Mouse (Mus musculus) adrenal gland, postnatal 14 days (tissue): ENCODE data around the gene Runx1. TPM values are rescaled to one million over a fixed set of nuclear protein-coding genes. Genes with fewer than 3 reads are reported as not detected.

Experiments used
- DNase-seq: peaks from one replicate; pipeline ENCODE4 v3.0.0; 2021; ENCODE audit warnings: mixed read lengths
- total RNA-seq: library from RNA; stranded (reverse); gene quantifications from 2 replicates; pipeline ENCODE4 v1.2.3, GENCODE M21; 2021

The Runx1 gene
- total RNA-seq, 1 experiment from 2014 or later: 4.7 TPM

GRCm38 (mm10) chr16:92697737-92698611 is 128.0 kb downstream of the Runx1 start:
- peak; percentile 56 for DNase-seq

GRCm38 (mm10) chr16:92697227-92697736 is 128.7 kb downstream of the Runx1 start:
- DNase-seq: peak; percentile 92

GRCm38 (mm10) chr16:92696411-92697015 is 129.4 kb downstream of the Runx1 start:
- DNase-seq: peak; percentile 59

- DNase-seq: no peak
Observed at GRCm38 (mm10) chr16:92695981-92696380, 130.0 kb downstream of the Runx1 start.

- peak; percentile 32 for DNase-seq
Observed at GRCm38 (mm10) chr16:92695200-92695921, 130.6 kb downstream of the Runx1 start.

GRCm38 (mm10) chr16:92694496-92695106 is 131.3 kb downstream of the Runx1 start:
- no peak for DNase-seq

GRCm38 (mm10) chr16:92690759-92691158 is 135.2 kb downstream of the Runx1 start:
- DNase-seq: no peak

- no peak for DNase-seq
Observed at GRCm38 (mm10) chr16:92688941-92689340, 137.0 kb downstream of the Runx1 start.

GRCm38 (mm10) chr16:92686978-92687377 is 139.0 kb downstream of the Runx1 start:
- no peak for DNase-seq

- DNase-seq: no peak
Observed at GRCm38 (mm10) chr16:92685766-92686315, 140.1 kb downstream of the Runx1 start.

- no peak for DNase-seq
Observed at GRCm38 (mm10) chr16:92684423-92685211, 141.3 kb downstream of the Runx1 start.

GRCm38 (mm10) chr16:92676630-92677029 is 149.3 kb downstream of the Runx1 start:
- no peak for DNase-seq

- no peak for DNase-seq
Observed at GRCm38 (mm10) chr16:92675677-92676076, 150.3 kb downstream of the Runx1 start.

- DNase-seq: no peak
Observed at GRCm38 (mm10) chr16:92674916-92675450, 151.0 kb downstream of the Runx1 start.

GRCm38 (mm10) chr16:92674121-92674816 is 151.7 kb downstream of the Runx1 start:
- DNase-seq: no peak

- no peak for DNase-seq
Observed at GRCm38 (mm10) chr16:92668807-92669206, 157.1 kb downstream of the Runx1 start.

- DNase-seq: no peak
Observed at GRCm38 (mm10) chr16:92661757-92662156, 164.2 kb downstream of the Runx1 start.

GRCm38 (mm10) chr16:92656750-92657149 is 169.2 kb downstream of the Runx1 start:
- no peak for DNase-seq

- DNase-seq: no peak
Observed at GRCm38 (mm10) chr16:92654294-92654950, 171.5 kb downstream of the Runx1 start.

GRCm38 (mm10) chr16:92653816-92654215 is 172.1 kb downstream of the Runx1 start:
- no peak for DNase-seq
